Mouse (Mus musculus): Measurements from ENCODE around the gene Slc35f3. TPM values are rescaled to one million over a fixed set of nuclear protein-coding genes. Genes with fewer than 3 reads are reported as not detected.

Slc35f3 gene
- polyA plus RNA-seq, 1 experiment from 2014 or later: not detected

DNA sequence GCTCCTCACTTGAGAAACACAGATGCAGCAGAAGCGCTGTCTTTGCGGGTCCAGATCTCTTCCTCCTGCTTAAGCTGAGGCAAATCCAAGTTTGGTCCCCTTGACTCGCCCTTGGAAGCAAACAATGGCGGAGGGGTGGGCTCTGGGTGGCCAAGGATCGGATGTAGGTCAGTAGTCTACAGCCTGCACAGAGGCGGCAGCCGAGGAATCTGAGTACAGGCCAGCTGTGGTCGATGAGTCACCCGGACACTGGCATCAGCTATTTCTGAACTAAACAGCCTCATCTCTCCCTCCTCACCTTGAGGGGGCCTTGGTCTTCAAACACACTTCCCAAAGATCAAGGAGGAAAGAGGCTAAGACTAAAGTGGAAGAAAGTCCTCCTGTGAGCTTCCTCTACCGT, 6.4 kb upstream of the Slc35f3 start:
- no peaks in the 10 kb centered on the region for H3K9me3 ChIP-seq (replicated peaks)
- no peak overlapping the region for H3K4me2 ChIP-seq
- no peak overlapping the region for H3K4me3 ChIP-seq
- WGBS (ENCODE audit: insufficient replicate concordance): 62% methylated on average over 10 of the region's 10 CpGs
- 0 out of 2 replicates have a peak, but pooled peaks cover 4% of the 10 kb centered on the region for H3K27me3 ChIP-seq (replicated peaks)
- no peaks in the 10 kb centered on the region for H3K36me3 ChIP-seq
- H3K27ac ChIP-seq: no peak overlapping the region
- no peaks in the 10 kb centered on the region for H3K4me1 ChIP-seq
- no peak for ATAC-seq
- H3K9ac ChIP-seq: no peak overlapping the region

DNA sequence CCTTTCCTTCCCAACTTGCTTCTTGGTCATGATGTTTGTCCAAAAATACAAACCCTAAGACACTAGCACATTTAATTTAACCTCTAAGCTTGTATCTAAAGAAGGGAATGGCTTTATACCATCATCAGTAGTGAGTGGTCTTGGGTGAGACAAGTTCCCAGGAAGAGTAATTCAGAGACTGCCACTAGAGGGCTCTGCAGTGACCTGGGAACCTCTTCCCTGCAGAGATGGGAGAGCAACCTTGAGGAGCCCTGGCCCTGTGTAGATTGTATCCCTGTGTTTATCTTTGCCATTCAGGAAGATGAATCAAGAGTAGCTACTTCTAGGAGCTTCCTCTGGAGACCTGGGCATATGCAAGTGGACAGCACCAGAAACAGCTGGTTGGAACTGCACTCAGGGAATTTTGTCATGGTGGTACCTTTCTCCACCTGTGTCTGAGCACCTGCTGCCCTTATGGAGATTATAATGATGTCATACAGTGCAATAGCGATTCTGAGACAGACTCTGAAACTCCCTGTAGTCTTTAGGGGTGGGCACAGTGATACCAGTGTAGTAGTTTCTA, 993 bp upstream of the Slc35f3 start:
- no peak for ATAC-seq
- 12% methylated on average over 1 of the region's 1 CpGs for WGBS (ENCODE audit: insufficient replicate concordance)

DNA sequence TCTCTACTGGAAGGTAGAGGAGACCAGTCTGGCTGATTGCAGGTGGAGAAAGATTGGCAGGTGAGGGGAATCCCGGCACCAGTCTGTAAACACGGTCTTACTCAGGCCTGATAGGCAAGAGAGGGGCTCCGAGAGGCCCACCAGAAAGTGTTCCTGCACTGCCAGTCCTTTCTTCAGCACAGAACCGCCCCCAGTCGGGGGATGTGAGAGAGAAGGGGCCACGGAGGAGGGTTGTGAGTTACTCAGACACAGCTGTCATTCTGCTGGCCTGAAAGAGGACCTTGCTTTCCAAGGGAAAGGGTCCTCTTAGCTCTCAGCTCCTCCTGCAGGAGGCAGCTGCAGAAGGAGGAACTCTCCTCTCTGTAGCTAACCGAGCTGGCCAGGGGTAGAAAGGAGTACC, 975 bp downstream of the Slc35f3 start:
- Histone ChIP-seq H3K27ac (no peak overlapping the region), H3K36me3 (no peaks in the 10 kb centered on the region), H3K27me3 (replicated peaks) (peaks cover 46% of the 10 kb centered on the region), H3K4me3 (no peak overlapping the region), H3K9me3 (replicated peaks) (no peaks in the 10 kb centered on the region), H3K9ac (no peak overlapping the region), H3K4me2 (no peak overlapping the region), H3K4me1 (0 out of 2 replicates have a peak, but pooled peaks cover 3% of the 10 kb centered on the region)
- ATAC-seq: no peak
- 22% methylated on average over 7 of the region's 7 CpGs for WGBS (ENCODE audit: insufficient replicate concordance)

More for the DNA sequence above, 993 bp upstream of the Slc35f3 start:
- H3K27me3 ChIP-seq (replicated peaks): peaks cover 48% of the 10 kb centered on the region
- H3K4me3 ChIP-seq: no peak overlapping the region
- no peak overlapping the region for H3K27ac ChIP-seq
- no peak overlapping the region for H3K4me2 ChIP-seq
- H3K9ac ChIP-seq: no peak overlapping the region
- H3K9me3 ChIP-seq (replicated peaks): no peaks in the 10 kb centered on the region
- no peaks in the 10 kb centered on the region for H3K36me3 ChIP-seq
- 0 out of 2 replicates have a peak, but pooled peaks cover 3% of the 10 kb centered on the region for H3K4me1 ChIP-seq

DNA sequence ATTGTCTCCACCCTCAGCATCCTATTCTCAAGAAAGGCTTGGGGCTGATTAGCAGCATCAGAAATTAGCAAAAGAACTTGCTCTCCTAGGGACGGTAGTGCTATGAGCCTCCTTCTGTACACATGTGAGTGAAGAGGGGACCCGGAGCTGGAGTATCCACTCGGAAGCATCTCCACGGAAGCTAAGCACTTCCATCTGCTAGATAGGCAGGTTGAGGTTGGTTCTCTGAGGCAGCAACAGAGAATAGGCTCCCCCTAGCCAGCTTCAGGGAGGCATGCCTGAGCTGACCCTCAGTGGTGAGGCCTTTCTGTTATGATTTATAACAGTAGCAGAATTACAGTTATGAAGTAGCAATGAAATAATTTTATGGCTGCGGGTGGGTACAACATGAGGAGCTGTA, 2.0 kb downstream of the Slc35f3 start:
- ATAC-seq: no peak
- H3K9me3 ChIP-seq (replicated peaks): no peaks in the 10 kb centered on the region

DNA sequence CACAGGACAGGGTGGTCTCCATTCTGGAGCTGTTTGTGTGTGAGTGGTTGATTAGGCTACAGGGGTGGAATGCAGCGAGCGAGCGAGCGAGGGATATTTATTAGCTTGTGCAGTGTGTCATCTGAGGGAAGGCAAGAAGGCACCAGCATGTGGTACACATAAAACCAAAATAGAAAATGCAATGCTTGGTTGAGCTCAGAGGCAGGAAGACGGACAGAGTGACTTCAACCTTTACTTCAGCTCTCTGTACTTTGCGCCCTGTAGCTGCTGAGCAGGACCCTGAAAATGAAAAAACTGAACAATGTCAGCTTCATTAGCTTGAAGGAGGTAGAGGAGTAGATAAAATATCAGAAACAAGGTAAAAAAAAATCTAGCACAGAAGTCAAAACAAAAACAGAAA, 3.2 kb downstream of the Slc35f3 start:
- Histone ChIP-seq H3K4me1 (0 out of 2 replicates have a peak, but pooled peaks cover 3% of the 10 kb centered on the region), H3K4me3 (no peak overlapping the region), H3K9me3 (replicated peaks) (no peaks in the 10 kb centered on the region), H3K9ac (no peak overlapping the region), H3K4me2 (no peak overlapping the region), H3K27ac (no peak overlapping the region), H3K27me3 (replicated peaks) (peaks cover 44% of the 10 kb centered on the region), H3K36me3 (no peaks in the 10 kb centered on the region)
- ATAC-seq: no peak
- 76% methylated on average over 6 of the region's 6 CpGs for WGBS (ENCODE audit: insufficient replicate concordance)

More for the DNA sequence above, 2.0 kb downstream of the Slc35f3 start:
- Histone ChIP-seq H3K4me2 (no peak overlapping the region), H3K27ac (no peak overlapping the region), H3K4me3 (no peak overlapping the region), H3K36me3 (no peaks in the 10 kb centered on the region), H3K27me3 (replicated peaks) (peaks cover 44% of the 10 kb centered on the region), H3K4me1 (0 out of 2 replicates have a peak, but pooled peaks cover 3% of the 10 kb centered on the region), H3K9ac (no peak overlapping the region)
- WGBS (ENCODE audit: insufficient replicate concordance): 70% methylated on average over 5 of the region's 5 CpGs

DNA sequence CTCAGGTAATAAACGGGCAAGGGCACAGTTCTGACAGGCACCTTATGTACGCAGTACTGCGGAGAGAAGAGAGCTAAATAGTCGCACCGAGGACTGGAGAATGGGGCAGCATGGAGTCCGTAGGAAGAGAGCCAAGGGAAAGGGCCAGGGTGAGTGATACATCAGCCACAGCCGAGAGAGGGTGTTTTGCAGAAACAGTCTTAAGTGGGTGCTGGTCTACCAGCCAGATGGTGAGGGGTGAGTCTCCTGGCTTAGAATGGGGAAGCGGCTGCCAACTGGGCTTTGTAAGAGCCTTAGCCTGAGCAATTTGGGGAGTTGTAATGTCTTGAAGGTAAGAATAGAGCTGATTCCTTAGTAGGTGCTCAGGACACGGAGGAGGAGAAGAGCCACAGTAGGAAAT, 8.8 kb downstream of the Slc35f3 start:
- Histone ChIP-seq H3K9ac (no peak overlapping the region), H3K27me3 (replicated peaks) (no peaks in the 10 kb centered on the region; the same call in 1 of the 2 replicates), H3K4me2 (no peak overlapping the region), H3K4me1 (no peaks in the 10 kb centered on the region), H3K9me3 (replicated peaks) (0 out of 2 replicates have a peak, but pooled peaks cover 4% of the 10 kb centered on the region), H3K36me3 (no peaks in the 10 kb centered on the region), H3K27ac (no peak overlapping the region), H3K4me3 (no peak overlapping the region)
- WGBS (ENCODE audit: insufficient replicate concordance): 64% methylated on average over 9 of the region's 9 CpGs
- no peak for ATAC-seq

DNA sequence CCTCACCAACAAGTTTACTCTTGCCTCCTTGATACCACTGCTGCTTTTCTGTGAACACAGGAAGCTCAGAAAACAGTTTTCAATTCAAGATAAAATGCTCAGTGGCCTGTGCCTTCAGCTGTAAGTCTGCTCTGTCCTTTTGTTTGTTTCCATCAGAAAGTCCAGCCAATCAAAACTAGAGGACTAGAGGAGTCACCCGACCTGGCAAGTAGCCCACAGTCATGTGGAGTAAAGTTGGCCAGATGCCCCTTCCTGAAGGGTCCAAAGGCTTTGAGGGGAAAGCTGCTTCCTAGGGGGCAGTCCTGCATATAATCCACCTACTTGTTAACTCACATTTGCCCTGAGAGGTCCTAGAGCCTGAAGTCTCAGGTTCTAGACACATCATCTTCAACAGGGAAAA, 10.7 kb downstream of the Slc35f3 start:
- no peaks in the 10 kb centered on the region for H3K4me1 ChIP-seq
- no peak for ATAC-seq
- H3K27ac ChIP-seq: no peak overlapping the region
- WGBS (ENCODE audit: insufficient replicate concordance): 28% methylated on average over 1 of the region's 1 CpGs
- no peaks in the 10 kb centered on the region for H3K36me3 ChIP-seq
- H3K9me3 ChIP-seq (replicated peaks): 0 out of 2 replicates have a peak, but pooled peaks cover 4% of the 10 kb centered on the region
- no peaks in the 10 kb centered on the region for H3K27me3 ChIP-seq (replicated peaks)
- no peak overlapping the region for H3K4me2 ChIP-seq
- H3K9ac ChIP-seq: no peak overlapping the region
- no peak overlapping the region for H3K4me3 ChIP-seq

DNA sequence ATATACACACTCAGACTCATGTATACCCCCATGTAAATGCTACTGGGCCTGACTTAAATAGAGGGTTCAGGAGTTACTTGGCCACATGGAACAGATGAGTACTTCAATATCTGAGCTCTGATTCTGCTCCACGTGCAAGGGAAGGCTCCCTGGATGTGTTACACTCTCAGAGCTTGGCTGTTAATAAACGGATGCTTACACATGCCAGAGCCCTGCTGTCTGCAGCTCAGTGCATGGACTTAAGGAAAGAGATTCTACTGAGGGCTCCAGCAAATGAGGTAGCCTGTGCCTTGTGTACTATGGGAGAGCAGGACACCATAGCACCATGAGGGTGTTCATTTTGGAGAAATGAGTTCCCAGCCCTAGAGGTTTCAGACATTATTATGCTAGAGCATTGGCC, 26.6 kb downstream of the Slc35f3 start:
- no peak for ATAC-seq
- WGBS (ENCODE audit: insufficient replicate concordance): 46% methylated on average over 2 of the region's 2 CpGs

DNA sequence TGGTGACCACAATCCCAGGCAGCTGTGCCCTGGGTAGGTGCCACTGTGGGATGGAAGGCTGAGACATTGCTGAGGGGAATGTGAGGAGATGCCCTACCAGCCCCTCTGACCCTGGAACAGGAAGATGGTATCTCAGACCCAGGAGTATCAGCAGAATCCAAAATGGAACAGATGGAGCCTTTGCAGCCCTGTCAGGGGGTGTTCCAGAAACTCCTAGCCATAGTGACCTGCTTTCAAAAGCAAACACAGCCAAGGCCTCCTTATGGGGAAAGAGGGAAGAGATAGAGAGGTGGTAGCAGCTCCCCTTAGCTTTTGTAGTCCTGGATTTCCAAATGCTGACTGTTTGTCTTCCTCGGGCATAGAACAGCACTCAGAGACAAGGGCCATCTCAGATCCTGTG, 27.8 kb downstream of the Slc35f3 start:
- no peak overlapping the region for H3K4me3 ChIP-seq
- H3K9me3 ChIP-seq (replicated peaks): no peaks in the 10 kb centered on the region
- no peaks in the 10 kb centered on the region for H3K4me1 ChIP-seq
- no peaks in the 10 kb centered on the region for H3K27me3 ChIP-seq (replicated peaks)
- H3K27ac ChIP-seq: no peak overlapping the region
- ATAC-seq: no peak
- WGBS (ENCODE audit: insufficient replicate concordance): 36% methylated on average over 1 of the region's 1 CpGs
- H3K36me3 ChIP-seq: no peaks in the 10 kb centered on the region
- H3K4me2 ChIP-seq: no peak overlapping the region
- no peak overlapping the region for H3K9ac ChIP-seq

More for the DNA sequence above, 26.6 kb downstream of the Slc35f3 start:
- Histone ChIP-seq H3K4me3 (no peak overlapping the region), H3K4me1 (no peaks in the 10 kb centered on the region), H3K9ac (no peak overlapping the region), H3K4me2 (no peak overlapping the region), H3K27ac (no peak overlapping the region), H3K36me3 (no peaks in the 10 kb centered on the region), H3K27me3 (replicated peaks) (no peaks in the 10 kb centered on the region), H3K9me3 (replicated peaks) (no peaks in the 10 kb centered on the region)

DNA sequence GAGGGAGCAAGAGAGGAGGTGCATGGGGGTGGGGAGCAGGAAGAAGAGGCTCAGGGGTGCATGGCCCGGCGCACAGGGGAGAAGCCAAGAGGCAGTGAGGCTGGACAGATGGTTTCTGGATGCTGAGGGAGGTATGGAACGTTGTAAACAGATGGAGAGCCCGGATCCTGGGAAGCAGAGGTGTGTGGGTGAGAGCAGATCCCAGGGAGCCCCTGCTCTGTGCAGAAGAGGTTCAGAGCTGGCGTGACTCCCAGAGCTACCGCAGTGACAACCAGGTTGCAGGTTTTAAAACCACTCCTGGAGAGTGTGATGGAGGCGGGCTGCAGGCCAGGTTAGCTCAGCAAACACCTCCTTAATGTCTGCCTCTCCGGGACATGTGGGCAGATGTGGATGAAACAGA, 28.4 kb downstream of the Slc35f3 start:
- ATAC-seq: no peak

DNA sequence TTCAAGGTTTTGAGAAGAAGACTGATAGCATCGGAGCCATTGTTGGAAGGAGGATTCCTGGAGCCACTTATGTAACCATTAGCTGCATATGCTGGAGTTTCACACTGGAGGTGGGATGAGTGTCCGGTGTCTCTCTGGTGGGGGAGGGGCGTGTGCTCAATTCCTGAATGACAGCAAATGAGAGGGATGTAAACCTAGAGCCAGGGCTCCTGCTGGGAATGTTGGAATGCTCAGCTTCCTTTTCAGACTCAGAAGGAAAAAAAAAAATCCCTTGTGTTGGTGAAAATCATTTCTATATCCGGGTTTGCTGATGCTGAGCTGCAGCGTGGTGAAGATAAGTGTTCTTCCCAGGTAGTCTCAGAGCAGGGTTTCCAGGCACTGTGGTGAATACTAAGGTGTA, 29.4 kb downstream of the Slc35f3 start:
- 49% methylated on average over 5 of the region's 5 CpGs for WGBS (ENCODE audit: insufficient replicate concordance)

More for the DNA sequence above, 28.4 kb downstream of the Slc35f3 start:
- Histone ChIP-seq H3K4me1 (no peaks in the 10 kb centered on the region), H3K9me3 (replicated peaks) (no peaks in the 10 kb centered on the region), H3K36me3 (no peaks in the 10 kb centered on the region), H3K4me2 (no peak overlapping the region), H3K9ac (no peak overlapping the region), H3K4me3 (no peak overlapping the region), H3K27ac (no peak overlapping the region), H3K27me3 (replicated peaks) (no peaks in the 10 kb centered on the region)
- WGBS (ENCODE audit: insufficient replicate concordance): 67% methylated on average over 8 of the region's 8 CpGs

DNA sequence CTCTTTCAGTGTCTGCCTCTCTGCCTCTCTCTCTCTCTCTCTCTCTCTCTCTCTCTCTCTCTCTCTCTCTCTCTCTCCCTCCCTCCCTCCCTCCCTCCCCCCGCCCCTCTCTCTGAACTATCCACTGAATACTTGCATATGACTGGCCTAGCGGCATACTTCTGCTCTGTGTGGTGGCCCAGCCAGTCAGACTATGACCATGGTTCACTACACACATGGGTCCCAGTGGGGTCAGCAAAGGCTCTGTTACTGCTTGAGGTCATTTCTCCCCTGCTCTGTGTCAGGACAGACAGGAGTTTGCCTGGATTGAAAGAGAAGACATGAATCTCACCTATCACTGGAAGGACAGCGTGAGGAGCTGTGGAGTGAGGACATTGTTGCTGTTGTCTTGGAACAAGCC, 40.5 kb downstream of the Slc35f3 start:
- H3K9me3 ChIP-seq (replicated peaks): no peaks in the 10 kb centered on the region
- H3K36me3 ChIP-seq: no peaks in the 10 kb centered on the region
- no peak overlapping the region for H3K9ac ChIP-seq
- no peak for ATAC-seq
- no peaks in the 10 kb centered on the region for H3K4me1 ChIP-seq
- no peak overlapping the region for H3K4me3 ChIP-seq
- H3K4me2 ChIP-seq: no peak overlapping the region
- no peaks in the 10 kb centered on the region for H3K27me3 ChIP-seq (replicated peaks)
- WGBS (ENCODE audit: insufficient replicate concordance): 81% methylated on average over 3 of the region's 3 CpGs
- no peak overlapping the region for H3K27ac ChIP-seq

More for the DNA sequence above, 29.4 kb downstream of the Slc35f3 start:
- no peak overlapping the region for H3K9ac ChIP-seq
- no peak overlapping the region for H3K4me2 ChIP-seq
- no peaks in the 10 kb centered on the region for H3K27me3 ChIP-seq (replicated peaks)
- no peak overlapping the region for H3K4me3 ChIP-seq
- H3K36me3 ChIP-seq: no peaks in the 10 kb centered on the region
- no peaks in the 10 kb centered on the region for H3K9me3 ChIP-seq (replicated peaks)
- H3K4me1 ChIP-seq: no peaks in the 10 kb centered on the region
- no peak overlapping the region for H3K27ac ChIP-seq
- no peak for ATAC-seq

DNA sequence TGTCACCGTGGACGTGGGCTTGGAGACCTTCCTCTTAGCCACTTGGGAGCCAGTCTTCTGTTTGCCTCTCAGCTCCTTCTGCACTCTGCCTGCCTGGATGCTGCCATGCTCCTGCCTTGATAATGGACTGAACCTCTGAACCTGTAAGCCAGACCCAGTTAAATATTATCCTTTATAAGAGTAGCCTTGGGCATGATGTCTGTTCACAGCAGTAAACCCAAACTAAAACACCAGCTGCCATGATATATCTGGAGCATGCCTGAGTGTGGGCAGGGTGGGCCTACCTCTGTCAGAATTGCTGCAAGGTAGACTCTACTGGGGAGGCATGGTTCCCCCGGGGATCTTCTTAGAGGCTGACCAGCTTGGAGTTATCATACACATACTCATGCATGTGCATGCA, 41.0 kb downstream of the Slc35f3 start:
- no peaks in the 10 kb centered on the region for H3K36me3 ChIP-seq
- no peaks in the 10 kb centered on the region for H3K9me3 ChIP-seq (replicated peaks)
- no peak overlapping the region for H3K4me3 ChIP-seq
- H3K9ac ChIP-seq: no peak overlapping the region
- no peak overlapping the region for H3K27ac ChIP-seq
- no peak for ATAC-seq
- H3K27me3 ChIP-seq (replicated peaks): no peaks in the 10 kb centered on the region
- no peak overlapping the region for H3K4me2 ChIP-seq
- no peaks in the 10 kb centered on the region for H3K4me1 ChIP-seq
- WGBS (ENCODE audit: insufficient replicate concordance): 59% methylated on average over 3 of the region's 3 CpGs

All from liver, embryonic 12.5 days (tissue).